Mouse (Mus musculus) kidney, postnatal 36 days (tissue): ENCODE data around the gene Asl.
A peak's percentile ranks its signal among the peaks of the same experiment; 100 is the strongest.

Experiments used
- DNase-seq, 2 experiments: peaks; one replicate each; pipeline ENCODE4 v3.0.0; 2021 to 2022; ENCODE audit warnings: mixed read lengths in 2 of 2

Asl gene

GRCm38 (mm10) chr5:130002301-130003146 lies 26.5 kb downstream of the Asl start, which contains the start of gene Gusb:
Gusb (minus strand) TSS chr5:130003049.
- DNase-seq = peak; percentile 85 to 89

DNA sequence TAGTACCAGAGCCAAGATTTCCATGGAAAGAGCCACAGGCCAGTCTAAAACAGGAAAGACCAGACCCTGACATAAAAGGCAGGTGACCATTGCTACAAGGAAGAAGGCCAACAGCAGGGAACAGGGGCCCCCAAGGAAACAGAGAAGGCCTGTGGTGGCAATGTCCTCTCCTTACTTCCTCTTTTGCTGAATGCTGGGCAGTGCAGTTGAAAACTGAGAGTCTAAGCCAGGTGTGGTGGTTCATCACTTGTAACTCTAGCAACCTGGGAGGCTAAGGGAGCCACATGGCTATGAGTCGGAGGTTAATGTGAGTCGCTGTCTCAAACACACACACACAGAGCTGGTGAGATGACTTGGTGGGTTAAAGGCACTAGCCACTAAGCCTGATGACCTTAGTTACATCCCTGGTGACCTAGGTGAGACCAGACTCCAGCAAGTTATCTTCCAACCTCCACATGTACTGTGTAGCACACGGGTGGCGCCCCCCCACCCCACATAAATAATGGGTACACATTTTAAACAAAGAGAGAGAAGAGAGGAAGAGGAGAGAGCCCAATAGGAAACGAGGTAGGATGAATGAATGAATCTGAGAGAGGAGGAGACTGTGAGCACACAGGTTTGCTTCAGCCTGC lies 27.6 kb downstream of the Asl start:
- no peak for DNase-seq

DNA sequence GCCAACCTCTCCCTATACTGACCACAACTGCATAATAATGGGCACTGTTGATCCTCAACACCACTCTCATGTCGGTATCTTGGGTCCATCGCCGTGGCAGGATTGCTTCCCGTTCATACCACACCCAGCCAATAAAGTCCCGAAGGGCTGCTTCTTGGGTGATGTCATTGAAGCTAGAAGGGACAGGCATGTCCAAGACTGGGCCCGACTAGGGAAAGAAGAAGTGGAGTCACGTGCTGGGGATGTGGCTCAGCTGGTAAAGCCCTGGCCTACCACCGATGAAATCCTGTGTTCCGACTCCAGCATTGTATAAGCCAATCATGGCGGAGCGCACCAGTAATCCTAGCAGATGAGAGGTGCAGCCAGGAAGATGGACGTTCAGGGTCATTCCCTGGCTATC lies 28.3 kb downstream of the Asl start:
- no peak for DNase-seq

DNA sequence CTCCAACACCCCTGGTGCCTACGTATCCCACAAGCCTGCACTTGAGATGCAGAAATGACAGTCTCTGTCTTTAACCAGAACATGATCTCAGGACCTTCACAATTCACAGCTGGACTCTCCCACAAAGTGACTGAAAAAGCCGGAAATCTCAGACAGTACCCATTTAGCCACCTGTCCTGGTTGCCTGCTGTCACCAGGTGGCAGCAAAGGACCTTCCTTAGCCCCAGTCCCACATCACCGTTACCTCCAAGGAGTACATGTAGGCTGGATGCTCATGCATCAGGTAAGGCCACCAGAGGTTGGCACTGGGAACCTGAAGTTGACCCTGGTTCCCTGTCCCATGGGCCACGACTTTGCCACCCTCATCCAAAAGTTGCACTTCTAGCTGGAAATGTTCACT lies 29.9 kb downstream of the Asl start:
- DNase-seq = peak; percentile 67 to 80

GRCm38 (mm10) chr5:129997700-129998099 lies 31.3 kb downstream of the Asl start:
- DNase-seq = no peak

- no peak for DNase-seq
Measured at GRCm38 (mm10) chr5:129994989-129995388, 34.1 kb downstream of the Asl start.

- no peak for DNase-seq
Measured at GRCm38 (mm10) chr5:129993374-129993773, 35.7 kb downstream of the Asl start.

DNA sequence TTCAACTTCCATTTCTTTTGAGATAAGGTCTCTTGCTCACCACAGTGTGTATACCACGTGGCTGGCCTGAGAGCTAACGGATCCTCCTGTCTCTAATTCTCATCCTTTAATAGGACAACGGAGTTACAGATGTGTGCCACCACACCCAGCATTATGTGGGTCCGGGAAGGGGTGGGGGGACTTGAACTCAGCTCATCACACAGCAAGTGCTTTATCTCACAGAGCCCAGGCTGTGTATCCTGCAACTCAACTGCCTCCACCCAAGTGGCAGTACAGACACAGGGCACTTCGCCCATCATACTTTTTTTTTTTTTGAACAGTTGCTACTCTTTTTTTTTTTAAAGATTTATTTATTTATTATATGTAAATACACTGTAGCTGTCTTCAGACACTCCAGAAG lies 37.1 kb downstream of the Asl start:
- DNase-seq = no peak

DNA sequence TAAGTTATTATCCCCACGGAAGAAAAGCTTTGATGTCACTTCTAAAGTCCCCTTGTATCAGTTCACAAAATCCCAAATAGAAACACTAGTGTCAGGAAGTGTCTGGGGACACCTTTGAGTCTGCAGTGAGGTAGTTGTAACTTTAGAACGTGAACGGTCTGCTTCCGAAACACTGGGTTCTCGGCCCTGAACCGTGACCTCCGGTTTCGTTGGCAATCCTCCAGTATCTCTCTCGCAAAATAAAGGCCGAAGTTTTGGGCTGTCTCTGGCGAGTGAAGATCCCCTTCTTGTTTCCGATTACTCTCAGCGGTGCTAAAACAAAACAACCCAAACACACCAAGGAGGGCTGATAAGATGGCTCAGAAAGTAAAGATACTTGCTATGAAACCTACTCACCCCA lies 39.7 kb downstream of the Asl start:
- DNase-seq = peak; percentile 24 to 54

DNA sequence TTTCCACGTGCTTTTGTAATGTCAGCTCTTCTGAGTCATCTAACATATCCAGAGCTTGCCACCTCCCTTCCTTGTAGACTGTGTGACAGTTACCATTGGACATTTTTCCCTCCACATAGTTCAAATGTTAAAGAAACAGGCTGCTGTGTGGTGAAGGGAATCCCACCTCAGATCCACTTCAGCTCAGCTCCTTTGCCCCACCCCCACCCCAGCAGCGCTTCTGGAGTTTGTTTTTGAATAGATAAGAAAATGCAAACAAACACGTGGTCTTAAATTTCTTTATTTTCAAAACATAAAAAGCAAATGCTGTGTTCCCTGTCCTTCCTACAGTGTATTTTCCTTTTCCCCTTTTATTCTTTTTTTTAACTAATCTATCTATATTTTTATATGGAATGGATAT lies 48.8 kb downstream of the Asl start:
- no peak for DNase-seq

DNA sequence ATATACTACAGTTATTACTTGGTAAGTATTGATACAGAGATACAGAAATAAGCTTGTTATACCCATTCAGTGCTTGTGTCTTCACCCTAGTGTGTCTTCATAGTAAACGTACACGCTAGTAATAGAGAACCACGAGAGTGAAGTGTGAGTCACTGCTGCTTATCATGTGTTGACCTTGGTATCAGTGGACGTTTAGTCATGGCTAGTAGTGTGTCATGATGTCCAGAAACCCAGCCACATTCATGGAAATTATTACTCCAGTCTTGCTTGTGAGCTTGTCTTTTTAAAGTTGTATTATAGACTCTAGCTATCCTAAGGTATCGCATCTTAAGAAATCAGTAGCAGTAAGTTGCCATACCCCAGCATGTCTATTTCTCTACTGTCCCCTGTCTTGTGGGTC lies 50.4 kb downstream of the Asl start:
- no peak for DNase-seq

GRCm38 (mm10) chr5:129977768-129978167 lies 51.3 kb downstream of the Asl start:
- DNase-seq = no peak

DNA sequence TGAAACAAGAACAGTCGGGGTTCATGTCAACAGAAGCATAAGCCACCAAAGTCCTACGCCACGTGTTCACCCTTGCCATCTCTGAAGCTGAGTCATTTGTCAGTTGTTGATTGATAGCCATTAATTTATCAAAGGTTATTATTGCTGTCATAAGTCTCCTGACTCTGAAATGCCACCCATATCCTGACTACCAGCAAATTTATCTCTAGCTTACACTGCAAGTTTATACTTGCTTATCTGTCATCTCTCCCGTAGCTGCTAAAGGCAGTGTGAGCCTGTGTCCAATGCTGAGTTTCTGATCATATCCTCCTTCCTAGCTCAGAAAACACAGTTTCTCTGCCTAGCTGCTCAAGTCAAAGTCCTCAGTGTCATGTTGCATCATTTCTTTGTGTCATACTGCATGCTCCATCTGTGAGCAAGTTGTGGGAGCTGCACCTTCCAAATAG lies 54.2 kb downstream of the Asl start:
- no peak for DNase-seq

DNA sequence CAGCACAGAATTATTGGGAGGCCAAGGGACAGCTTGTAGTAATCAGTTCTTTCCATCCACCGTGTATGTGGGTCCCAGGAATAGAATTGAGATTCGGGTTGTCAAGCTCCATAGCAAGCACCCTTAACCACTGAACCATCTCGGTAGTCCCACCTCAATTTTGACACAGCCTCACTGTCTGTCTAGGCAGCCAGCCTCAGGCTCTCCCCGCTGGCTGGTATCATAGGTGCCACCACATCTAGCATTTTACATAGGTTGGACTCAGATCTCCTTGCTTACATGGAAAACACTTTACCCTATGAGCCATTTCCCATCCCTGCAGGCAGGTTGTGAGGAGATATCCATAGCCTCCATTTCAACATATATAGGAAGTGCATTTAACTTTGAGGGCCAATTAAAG lies 54.7 kb downstream of the Asl start:
- DNase-seq = no peak

GRCm38 (mm10) chr5:129971491-129971890 lies 57.6 kb downstream of the Asl start:
- no peak for DNase-seq

GRCm38 (mm10) chr5:129968417-129968816 lies 60.6 kb downstream of the Asl start:
- no peak for DNase-seq

- no peak for DNase-seq
Measured at GRCm38 (mm10) chr5:129966448-129966847, 62.6 kb downstream of the Asl start.

- DNase-seq = no peak
Measured at GRCm38 (mm10) chr5:129963224-129963623, 65.8 kb downstream of the Asl start.
